Mouse (Mus musculus) midbrain, postnatal 0 days (tissue): ENCODE measurements at regions not wholly inside any gene's neighbourhood (a gene's known extent, or its start where the extent isn't known, plus 50 kb on each side); places are given as distances from the start of the nearest gene placed in this dataset.
"Not testable (repeated sequence)": the region's sequence is repeated elsewhere in the genome, so short reads cannot be mapped to it uniquely, and the experiment has no call there.

Source experiments
- ATAC-seq: fragments of 200-750 bp; cut with Nextera tagmentation; 2 replicates; pipeline ENCODE4 v1.8.0; 2017; ENCODE audit warnings: moderate number of reproducible peaks, mild to moderate bottlenecking, moderate TSS enrichment, moderate library complexity; ENCODE audit not compliant: low FRiP score
- DNase-seq: peaks from one replicate; pipeline ENCODE4 v3.0.0-alpha.2; 2015; ENCODE audit warnings: low spot score
- H3K27ac ChIP-seq: fragments of 300-500 bp; sonication (generic); 2 replicates; pipeline ENCODE4 v1.5.1; 2014; ENCODE audit warnings: low read depth, mild to moderate bottlenecking, low read length, mixed read lengths
- H3K27me3 ChIP-seq: fragments of 300-500 bp; sonication (generic); 2 replicates; pipeline ENCODE4 v1.6.1; 2014; ENCODE audit warnings: low read length, control low read depth, mixed read lengths; ENCODE audit not compliant: insufficient read depth
- H3K36me3 ChIP-seq: fragments of 300-500 bp; sonication (generic); 2 replicates; pipeline ENCODE4 v1.6.1; 2014; ENCODE audit warnings: low read length, control low read depth, mixed read lengths; ENCODE audit not compliant: insufficient read depth
- H3K4me1 ChIP-seq: fragments of 300-500 bp; sonication (generic); 2 replicates; pipeline ENCODE4 v1.6.1; 2014; ENCODE audit warnings: mild to moderate bottlenecking, control low read depth, antibody characterized with exemption, low read length, mixed read lengths; ENCODE audit not compliant: insufficient read depth
- H3K4me2 ChIP-seq: fragments of 300-500 bp; sonication (generic); 2 replicates; pipeline ENCODE4 v1.6.1; 2014; ENCODE audit warnings: low read depth, mild to moderate bottlenecking, low read length, mixed read lengths; ENCODE audit not compliant: poor library complexity, severe bottlenecking
- H3K4me3 ChIP-seq: fragments of 300-500 bp; sonication (generic); 2 replicates; pipeline ENCODE4 v1.5.1; 2014; ENCODE audit warnings: low read depth, mild to moderate bottlenecking, low read length, moderate library complexity
- H3K9ac ChIP-seq: fragments of 300-500 bp; sonication (generic); replicated peaks from 2 replicates; pipeline ENCODE4 v1.6.1; 2014; ENCODE audit warnings: mild to moderate bottlenecking, low read length, moderate library complexity, mixed read lengths; ENCODE audit not compliant: poor library complexity, severe bottlenecking
- H3K9me3 ChIP-seq: fragments of 300-500 bp; sonication (generic); 2 replicates; pipeline ENCODE4 v1.6.1; 2016; ENCODE audit warnings: low read length, control low read depth
- CTCF ChIP-seq: IDR thresholded peaks from 2 replicates; pipeline ENCODE4 v1.5.1; 2016; ENCODE audit warnings: antibody characterized with exemption, mild to moderate bottlenecking
- WGBS: fragments of 180-500 bp; shearing (Covaris S2); extraction: QIAGEN DNeasy Blood & Tissue Kit; methylation state at CpG from one replicate; pipeline ENCODE4 v1.1.7; 2014; 5-methylcytosine and 5-hydroxymethylcytosine counted together

DNA sequence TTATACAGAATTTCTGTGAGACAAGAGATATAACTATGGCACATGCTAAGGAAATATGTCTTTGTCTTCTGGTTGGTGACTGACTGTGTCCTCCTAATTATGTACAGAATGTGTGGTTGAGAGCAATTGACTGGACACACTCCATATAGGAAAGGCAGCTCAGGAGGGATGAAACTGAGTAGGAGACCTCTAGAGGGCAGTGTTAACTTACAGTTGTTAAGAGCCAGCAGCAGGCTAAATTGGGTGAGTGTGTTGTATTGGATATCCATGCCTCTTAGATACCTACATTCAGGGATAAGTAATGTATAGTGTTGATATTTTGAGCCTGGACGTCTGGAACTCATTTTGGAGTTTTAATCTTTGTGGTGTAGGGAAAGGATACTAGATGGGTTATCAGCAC is 172.5 kb downstream of the Cd109 start:
- Histone ChIP-seq H3K36me3 (no peaks in the 10 kb centered on the region), H3K4me1 (no peaks in the 10 kb centered on the region), H3K27ac (no peak overlapping the region), H3K4me2 (no peak overlapping the region), H3K9me3 (no peaks in the 10 kb centered on the region), H3K9ac (no peak overlapping the region), H3K4me3 (no peak overlapping the region), H3K27me3 (no peaks in the 10 kb centered on the region)
- DNase-seq = peak; percentile 91
- 9% methylated on average over 1 of the region's 1 CpGs for WGBS
- TF ChIP-seq CTCF = peak; percentile 88
- peak; percentile 82 for ATAC-seq

DNA sequence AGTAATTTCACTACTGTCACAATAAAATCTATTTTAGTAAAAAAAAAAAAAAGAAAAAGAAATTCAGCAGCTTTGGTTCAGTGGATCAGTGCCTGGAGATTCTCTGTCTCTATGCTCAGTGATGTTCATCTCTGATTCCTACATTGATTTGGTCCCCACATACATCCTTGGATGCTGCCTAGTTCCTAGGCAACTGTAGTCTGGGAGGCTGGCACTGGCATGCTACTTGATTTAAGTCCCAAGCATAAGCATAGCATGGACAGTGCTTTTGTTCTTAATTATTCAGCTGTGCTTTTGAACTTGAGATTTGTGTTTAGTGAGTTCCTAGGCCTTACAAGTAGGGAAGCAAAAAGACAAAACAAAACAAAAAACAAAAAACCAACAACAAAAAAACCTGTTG is 174.4 kb downstream of the Cd109 start:
- Histone ChIP-seq H3K4me1 (no peaks in the 10 kb centered on the region), H3K4me2 (no peak overlapping the region), H3K27ac (no peak overlapping the region), H3K4me3 (no peak overlapping the region), H3K36me3 (no peaks in the 10 kb centered on the region), H3K9ac (no peak overlapping the region), H3K9me3 (no peaks in the 10 kb centered on the region), H3K27me3 (no peaks in the 10 kb centered on the region)
- ATAC-seq (no peak), DNase-seq (peak; percentile 6)
- no peak for TF ChIP-seq CTCF

DNA sequence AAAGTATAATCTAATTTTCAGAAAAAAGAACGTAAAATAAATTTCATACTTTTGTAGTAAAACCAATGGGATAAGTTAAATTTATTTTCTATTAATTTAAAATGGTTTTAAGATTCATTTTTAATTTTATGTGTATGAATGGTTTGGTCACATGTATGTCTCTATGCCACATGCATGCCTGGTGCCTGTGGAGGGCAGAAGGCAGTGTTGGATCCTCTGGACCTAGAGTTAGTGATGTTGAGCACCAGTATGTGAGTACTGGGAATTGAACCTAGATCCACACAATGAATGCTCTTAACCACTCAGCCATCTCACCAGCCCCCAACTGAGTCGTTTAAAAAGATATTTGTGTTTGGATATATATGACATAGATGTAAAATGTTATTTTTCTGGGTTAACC is 174.8 kb downstream of the Cd109 start:
- Histone ChIP-seq H3K4me1 (no peaks in the 10 kb centered on the region), H3K27me3 (no peaks in the 10 kb centered on the region), H3K9me3 (no peaks in the 10 kb centered on the region), H3K36me3 (no peaks in the 10 kb centered on the region), H3K4me3 (no peak overlapping the region), H3K27ac (no peak overlapping the region), H3K4me2 (no peak overlapping the region), H3K9ac (no peak overlapping the region)
- DNase-seq = no peak
- WGBS = 84% methylated on average over 2 of the region's 2 CpGs
- no peak for TF ChIP-seq CTCF
- no peak for ATAC-seq

DNA sequence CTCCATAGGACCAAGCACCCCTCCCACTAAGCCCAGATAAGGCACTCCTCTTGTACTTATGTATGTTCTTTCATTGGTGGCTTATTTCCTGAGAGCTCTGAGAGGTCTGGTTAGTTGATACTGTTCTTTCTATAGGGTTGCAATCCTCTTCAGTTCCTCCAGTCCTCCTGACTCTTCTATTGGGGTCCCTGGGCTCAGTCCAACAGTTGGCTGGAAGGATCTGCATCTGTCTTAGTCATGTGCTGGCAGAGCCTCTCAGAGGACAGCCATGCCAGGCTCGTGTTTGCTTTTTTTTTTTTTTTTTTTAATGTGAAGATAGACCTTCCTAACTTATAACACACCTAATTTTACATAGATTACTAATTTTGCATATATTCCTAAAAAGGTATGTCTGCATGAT is 180.5 kb downstream of the Cd109 start:
- Histone ChIP-seq H3K36me3 (no peaks in the 10 kb centered on the region), H3K27ac (no peak overlapping the region)
- DNase-seq = no peak

DNA sequence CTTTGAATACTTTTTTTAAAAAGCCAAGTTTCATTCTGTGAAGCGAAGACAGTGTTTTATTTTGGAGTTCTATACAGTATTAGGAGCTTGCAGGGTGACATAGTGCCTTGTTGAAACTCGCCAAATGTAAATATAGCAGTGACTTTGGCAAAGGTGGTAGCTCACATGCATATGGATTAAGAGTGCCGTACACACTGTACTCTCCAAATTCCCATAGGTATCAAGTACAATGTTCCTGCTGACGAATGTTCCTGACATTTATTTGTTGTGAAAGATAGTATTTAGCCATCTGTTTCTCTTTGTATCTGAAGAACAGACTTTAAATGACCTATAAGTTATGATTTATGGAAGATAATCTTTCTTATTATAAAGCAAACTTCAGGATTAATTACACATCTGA is 201.9 kb downstream of the Cd109 start:
- no peak for ATAC-seq
- WGBS = 62% methylated on average over 4 of the region's 4 CpGs
- Histone ChIP-seq H3K4me3 (no peak overlapping the region), H3K27me3 (no peaks in the 10 kb centered on the region), H3K9ac (no peak overlapping the region), H3K4me1 (peaks cover 2% of the 10 kb centered on the region; the same call in 1 of the 2 replicates), H3K9me3 (no peaks in the 10 kb centered on the region), H3K4me2 (no peak overlapping the region), H3K36me3 (no peaks in the 10 kb centered on the region), H3K27ac (no peak overlapping the region)
- TF ChIP-seq CTCF = no peak
- no peak for DNase-seq

More for the DNA sequence above, 180.5 kb downstream of the Cd109 start:
- TF ChIP-seq CTCF = no peak
- Histone ChIP-seq H3K9ac (no peak overlapping the region), H3K4me1 (no peaks in the 10 kb centered on the region), H3K4me2 (no peak overlapping the region), H3K4me3 (no peak overlapping the region), H3K9me3 (no peaks in the 10 kb centered on the region), H3K27me3 (no peaks in the 10 kb centered on the region)
- ATAC-seq = no peak
- WGBS = 81% methylated on average over 1 of the region's 1 CpGs

DNA sequence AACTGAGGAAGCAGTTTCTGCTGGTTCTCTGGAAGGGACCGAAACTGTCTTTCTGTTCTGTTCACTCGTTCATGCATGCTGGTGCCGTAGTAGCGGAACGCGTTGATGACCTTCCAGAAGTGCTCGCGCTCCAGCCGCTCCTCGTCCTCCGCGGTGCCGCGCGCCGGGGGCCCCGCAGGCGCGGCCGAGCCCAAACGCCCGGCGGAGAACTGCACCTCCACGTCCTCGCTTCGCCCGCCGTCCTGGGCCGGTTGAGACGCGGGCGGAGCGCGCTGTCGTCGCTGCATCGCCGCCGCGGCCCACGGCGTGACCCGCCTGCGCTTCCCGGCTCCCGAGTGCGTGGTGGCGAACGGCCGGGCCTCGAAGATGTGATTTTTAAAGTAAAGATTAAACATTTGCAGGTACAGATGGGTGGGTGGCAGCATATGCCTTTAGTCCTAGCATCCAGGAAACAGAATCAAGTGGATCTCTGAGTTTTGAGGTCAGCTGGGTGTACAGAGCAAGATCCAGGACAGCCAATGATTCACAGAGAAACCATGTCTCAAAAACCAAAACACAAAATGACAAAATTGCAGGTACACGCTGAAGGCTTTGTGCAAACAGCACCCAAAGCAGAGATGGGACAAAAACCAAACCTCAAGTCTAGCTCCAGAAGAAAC is 206.3 kb downstream of the Cd109 start:
- not testable (repeated sequence) for H3K4me1 ChIP-seq, H3K27ac ChIP-seq, H3K9me3 ChIP-seq, H3K36me3 ChIP-seq, DNase-seq, H3K27me3 ChIP-seq
- WGBS = 5% methylated on average over 33 of the region's 52 CpGs
- ATAC-seq = peak; percentile 68
- peak overlapping the region; percentile 38 for H3K4me3 ChIP-seq
- peak overlapping the region; percentile 52 for H3K4me2 ChIP-seq
- H3K9ac ChIP-seq = 0 out of 2 replicates have a peak overlapping the region, but pooled peaks have one; percentile 39
